Mouse (Mus musculus) ES-E14 (cell line): Measurements from ENCODE around the gene Rgl3.

Experiments used
- CHD2 ChIP-seq: IDR thresholded peaks from 2 replicates; pipeline ENCODE4 v1.6.1; 2014; ENCODE audit warnings: mild to moderate bottlenecking, low read depth, low read length, inconsistent platforms
- HCFC1 ChIP-seq: IDR thresholded peaks from 2 replicates; pipeline ENCODE4 v1.6.1; 2012; ENCODE audit warnings: low read length, inconsistent platforms, borderline replicate concordance; ENCODE audit not compliant: insufficient read depth
- ZC3H11A ChIP-seq: IDR thresholded peaks from 2 replicates; pipeline ENCODE4 v1.6.1; 2012; ENCODE audit warnings: low read depth, mild to moderate bottlenecking, inconsistent platforms, low read length, borderline replicate concordance
- ZNF384 ChIP-seq: IDR thresholded peaks from 2 replicates; pipeline ENCODE4 v1.6.1; 2012; ENCODE audit warnings: low read depth, low read length, inconsistent platforms

GRCm38 (mm10) chr9:21996178-21996867, 7.1 kb upstream of the Rgl3 start:
- TF ChIP-seq HCFC1 = no peak
- no peak for TF ChIP-seq CHD2
- no peak for TF ChIP-seq ZC3H11A
- no peak for TF ChIP-seq ZNF384
